Mouse (Mus musculus) adrenal gland (tissue): ENCODE data around the gene Nemf.

ENCODE experiments used
- intact Hi-C: fragments of 180-260 bp; cut with DNase I; formaldehyde crosslinking; loops from one replicate; pipeline ENCODE4 v1.15.1; 2025

Gene Nemf

DNA sequence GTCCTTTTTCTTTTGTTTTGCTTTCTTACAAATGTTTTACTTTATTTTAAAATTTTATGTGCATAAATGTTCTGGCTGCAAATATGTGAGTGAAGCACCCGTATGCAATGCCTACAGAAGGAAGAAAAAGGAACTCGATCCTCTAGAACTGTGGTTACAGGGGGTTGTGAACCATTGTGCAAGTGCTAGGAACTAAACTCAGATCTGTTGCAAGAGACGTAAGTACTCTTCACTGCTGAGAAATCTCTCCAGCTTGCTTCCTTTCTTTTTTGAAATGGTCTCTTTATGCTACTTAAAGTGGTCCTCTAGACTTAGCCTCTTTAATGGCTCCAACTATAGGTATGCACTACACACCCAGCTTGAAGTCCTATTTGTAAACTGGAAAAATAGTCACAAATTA, 25.8 kb downstream of the Nemf start:
- intact Hi-C loops, result no loop called here

DNA sequence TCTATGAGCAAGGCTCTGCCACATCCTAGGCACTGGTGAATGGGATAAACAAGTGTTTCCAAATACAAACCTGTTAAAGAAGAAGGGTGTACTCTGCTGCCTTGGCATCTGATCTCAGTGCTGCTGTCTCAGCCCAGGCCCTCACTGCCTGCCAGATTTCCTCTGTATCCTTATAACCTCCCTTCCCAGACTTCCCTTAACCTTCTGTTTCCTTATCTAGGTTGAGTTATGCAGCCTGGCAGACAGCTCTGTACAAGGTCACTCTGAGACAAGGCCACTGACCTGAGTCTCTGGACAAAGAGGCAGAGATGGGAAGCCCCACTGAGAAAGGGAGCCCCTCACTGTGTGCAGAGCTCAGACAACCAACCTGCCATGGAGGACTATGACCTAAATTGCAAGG, 38.5 kb downstream of the Nemf start:
- intact Hi-C loops, result loop anchor here (5.0 kb wide), 1 partner anchor 34 kb away; no protein-coding TSS in a partner anchor

DNA sequence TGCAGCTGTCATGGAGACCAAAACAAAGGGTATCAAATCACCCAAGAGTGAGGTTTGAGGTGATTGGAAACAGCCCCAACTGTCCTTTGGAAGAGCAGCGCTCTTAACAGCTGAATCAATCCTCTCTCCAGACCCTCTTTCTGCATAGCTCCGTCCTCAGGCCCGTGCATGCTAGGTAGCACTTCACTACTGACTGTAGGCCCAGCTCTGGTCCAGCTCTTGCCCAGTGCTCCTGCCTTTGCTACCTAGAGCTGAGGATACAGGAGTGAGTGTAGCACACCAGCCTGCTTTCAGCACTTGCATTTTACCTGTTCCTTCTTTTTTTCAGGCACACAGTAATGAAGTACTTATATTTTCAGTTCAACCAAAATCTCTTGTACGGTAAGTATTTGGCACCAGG, 47.3 kb downstream of the Nemf start:
- intact Hi-C loops, result loop anchor here (5.0 kb wide), 1 partner anchor 112 kb away; the partner anchor contains the start of genes Dnaaf2 and Gm49383

DNA sequence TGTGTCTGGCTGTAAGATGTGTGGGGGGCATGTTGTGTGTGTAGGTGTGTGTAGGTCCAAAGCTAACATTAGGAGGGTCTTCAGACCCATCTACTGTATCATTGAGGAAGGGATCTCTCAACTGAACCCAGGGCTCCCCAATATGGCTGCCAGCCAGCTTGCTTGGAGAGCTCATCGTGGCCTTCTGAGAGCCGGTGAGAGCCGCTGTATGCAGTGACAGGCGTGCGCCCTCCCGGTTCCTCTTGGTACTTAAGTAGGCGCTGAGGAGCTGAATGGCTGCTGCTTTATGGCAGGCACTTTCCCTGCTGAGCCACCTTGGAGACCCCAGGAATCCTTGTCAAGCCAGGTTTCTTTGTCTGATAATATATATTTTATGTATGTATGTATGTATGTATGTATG, 50.6 kb downstream of the Nemf start:
- intact Hi-C loops, result loop anchor here (5.0 kb wide), 1 partner anchor 109 kb away; the partner anchor contains the start of genes Dnaaf2 and Gm49383

DNA sequence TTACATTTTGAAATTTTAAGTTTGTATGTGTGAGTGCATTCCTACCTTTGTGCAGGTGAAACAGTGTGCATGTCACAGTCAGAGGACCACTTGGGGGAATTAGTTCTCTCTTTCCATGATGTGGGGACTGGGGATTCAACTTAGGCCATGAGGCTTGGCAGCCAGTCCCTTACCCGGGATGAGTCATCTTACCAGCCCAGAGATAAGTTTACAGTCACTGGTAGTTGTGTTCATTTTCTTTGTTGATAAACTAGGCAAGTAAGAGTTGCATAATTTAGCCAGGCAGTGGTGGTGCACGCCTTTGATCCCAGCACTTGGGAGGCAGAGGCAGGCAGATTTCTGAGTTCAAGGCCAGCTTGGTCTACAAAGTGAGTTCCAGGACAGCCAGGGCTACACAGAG, 52.9 kb downstream of the Nemf start:
- intact Hi-C loops, result no loop called here

DNA sequence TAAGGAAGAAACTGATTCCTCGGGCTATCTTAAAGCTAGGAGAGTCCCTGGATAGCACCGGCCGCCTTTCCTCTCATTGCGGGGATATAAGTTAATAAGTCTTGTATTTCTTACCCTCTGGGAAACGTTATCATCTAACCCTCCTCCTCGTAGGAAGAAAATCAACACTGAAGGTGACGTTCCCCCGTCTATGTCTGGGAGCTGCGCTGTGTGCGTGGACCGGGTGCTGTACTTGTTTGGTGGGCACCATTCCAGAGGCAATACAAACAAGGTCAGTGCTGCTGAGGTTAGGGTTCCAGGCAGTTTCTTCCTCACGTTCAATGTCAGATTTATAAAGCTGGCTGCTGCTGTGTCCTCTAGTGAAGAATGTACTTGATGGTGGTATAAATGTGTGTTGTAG, 54.8 kb downstream of the Nemf start:
- intact Hi-C loops, result no loop called here

DNA sequence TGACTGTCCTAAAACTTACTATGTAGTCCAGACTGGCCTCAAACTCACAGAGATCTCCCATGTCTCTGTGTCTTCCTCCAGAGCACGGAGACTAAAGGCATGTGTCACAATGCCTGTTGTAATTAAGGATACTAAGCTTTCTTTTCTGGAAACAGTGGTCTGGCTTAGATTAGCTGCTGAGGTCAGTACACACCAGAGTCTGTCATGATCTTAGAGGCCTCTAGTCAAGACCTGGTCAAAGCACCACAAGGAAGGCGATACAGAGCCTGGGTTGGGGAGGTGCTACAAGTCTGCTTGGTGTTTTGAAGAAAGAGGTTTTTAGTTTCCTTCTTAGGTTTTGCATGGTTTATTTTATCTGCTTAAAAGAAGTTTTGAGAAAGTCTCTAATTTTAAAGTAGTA, 56.6 kb downstream of the Nemf start:
- intact Hi-C loops, result no loop called here

DNA sequence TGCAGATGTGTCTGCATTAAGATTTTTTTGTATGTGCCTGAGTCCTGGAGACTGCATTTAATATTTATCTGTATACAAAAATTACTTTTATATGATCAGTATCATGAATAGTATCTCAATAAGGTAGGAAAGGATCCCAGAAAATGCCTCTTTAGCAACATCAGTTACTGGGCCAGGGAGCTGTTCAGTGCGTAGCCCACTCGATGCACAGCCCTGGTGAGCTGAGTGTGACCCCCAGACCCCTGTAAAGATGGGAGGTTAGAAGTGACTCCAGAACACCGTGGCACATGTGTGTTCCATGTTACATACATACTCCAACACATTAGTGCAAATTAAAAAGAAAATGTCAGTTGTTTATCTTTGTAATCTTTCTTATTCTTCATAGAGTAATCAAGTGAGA, 57.1 kb downstream of the Nemf start:
- intact Hi-C loops, result loop anchor here (5.0 kb wide), 1 partner anchor 113 kb away; no protein-coding TSS in a partner anchor

DNA sequence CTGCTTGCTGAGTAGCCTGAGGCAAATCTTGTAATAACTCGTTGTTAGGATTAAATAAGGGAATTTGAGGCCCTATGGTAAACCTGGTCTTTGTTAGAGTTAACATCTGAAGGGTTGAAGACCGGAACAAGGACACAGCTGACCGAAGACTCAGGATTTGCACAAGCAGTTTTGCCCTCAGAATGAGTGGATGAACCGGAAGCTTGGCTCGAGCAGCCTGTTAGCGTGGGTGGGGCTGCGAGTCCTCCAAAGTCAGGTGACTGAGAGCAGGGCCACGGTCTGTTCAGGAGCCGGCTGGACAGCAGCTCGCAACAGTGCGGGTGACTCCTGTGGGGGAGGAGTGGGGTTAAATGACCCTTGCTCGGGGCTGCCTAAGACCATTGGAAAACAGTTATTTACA, 57.7 kb downstream of the Nemf start:
- intact Hi-C loops, result loop anchor here (5.0 kb wide), 1 partner anchor 112 kb away; no protein-coding TSS in a partner anchor

DNA sequence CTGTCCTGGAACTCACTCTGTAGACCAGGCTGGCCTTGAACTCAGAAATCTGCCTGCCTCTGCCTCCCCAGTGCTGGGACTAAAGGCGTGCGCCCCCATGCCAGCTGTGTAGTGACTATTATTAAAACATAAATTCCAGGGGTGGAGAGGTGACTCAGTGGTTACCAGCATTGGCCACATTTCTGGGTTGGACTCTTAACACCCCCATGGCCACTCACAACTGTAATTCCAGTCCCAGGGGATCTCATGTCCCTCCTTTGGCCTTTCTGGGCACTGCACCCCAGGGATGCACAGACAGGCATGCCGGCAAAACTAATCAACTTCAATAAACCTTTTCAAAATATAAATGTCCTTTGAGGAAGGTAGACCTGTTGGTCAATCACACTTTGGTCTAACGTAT, 58.7 kb downstream of the Nemf start:
- intact Hi-C loops, result loop anchor here (5.0 kb wide), 1 partner anchor 111 kb away; no protein-coding TSS in a partner anchor

DNA sequence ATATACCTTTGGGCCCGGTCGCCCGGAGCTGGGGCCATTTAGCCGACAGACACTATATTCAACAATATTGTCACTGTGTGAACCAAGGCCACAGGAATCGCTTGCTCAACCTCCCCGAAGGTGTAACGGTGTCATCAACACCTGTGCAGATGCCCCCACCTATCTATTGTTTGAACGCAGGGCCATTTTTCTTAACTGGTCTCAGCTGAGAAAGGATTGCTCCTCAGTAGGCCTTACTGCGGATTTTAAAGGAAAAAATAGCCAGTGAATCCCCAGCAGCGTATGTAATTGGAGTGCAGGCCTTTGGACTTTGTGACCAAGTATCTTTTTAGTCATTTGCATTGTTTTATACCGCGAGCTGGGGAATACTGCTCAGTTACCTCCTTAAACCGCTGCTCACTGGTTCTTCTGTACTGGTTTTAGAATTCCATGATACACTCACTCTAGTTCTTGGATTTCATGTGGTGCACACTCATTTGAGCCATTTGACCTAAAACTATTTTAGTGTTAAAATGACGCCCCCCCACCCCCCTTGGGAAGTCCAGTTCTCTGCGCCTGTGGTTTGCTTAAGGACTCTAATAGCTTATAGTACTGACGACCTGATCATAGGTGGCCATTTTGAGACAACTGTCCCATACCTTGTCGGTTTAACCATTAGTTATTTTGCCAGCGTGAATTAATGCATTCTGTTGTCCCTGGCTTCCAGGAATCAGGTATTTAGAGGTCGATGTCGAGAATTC, 59.4 kb downstream of the Nemf start:
- intact Hi-C loops, result loop anchor here (5.0 kb wide), 1 partner anchor 110 kb away; no protein-coding TSS in a partner anchor

DNA sequence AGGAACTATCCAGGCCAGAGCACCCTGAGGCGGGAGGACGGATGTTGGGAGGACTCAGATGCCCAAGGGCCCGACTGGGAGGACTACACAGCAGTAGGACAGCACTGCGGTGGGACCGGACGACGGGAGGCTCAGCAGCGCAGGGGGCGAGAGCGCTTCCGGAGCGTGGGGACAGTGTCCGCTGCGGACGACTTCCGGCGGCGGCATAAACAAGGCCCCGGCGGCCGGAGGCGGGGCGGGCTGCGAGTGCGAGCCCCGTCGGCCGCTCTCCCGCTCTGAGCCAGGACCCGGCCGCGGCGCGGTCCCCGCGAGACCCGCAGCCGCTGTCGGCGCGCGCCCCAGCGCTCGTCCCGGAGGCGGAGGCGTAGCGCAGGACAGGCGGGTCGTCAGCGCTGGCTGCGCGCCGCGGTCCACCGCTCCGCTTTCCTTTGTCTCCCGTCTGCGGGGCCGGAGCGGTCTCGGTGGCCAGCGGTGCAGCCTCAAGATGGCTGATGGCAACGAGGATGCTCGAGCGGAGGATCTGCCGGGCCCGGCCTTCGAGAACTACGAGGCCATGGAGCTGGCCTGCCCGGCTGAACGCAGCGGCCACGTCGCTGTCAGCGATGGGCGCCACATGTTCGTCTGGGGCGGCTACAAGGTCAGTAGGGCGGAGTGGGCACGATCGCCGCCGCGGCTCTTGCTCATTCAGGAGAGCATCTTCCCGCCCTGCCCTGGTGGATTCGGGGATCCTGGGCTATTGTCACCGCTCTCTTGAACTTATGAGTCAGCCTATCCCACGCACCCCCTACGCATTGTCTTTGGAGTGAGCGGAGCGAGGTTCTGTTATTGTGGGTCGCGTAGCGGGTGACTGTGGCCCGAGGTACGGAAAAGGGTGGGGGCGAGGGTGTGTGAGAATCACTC, 60.2 kb downstream of the Nemf start, which contains the start of gene Klhdc2:
Gene Klhdc2, plus strand, starts transcription at position 171 of the 900 bp plus-strand sequence.
- intact Hi-C loops, result loop anchor here (5.0 kb wide), 1 partner anchor 109 kb away; no protein-coding TSS in a partner anchor

DNA sequence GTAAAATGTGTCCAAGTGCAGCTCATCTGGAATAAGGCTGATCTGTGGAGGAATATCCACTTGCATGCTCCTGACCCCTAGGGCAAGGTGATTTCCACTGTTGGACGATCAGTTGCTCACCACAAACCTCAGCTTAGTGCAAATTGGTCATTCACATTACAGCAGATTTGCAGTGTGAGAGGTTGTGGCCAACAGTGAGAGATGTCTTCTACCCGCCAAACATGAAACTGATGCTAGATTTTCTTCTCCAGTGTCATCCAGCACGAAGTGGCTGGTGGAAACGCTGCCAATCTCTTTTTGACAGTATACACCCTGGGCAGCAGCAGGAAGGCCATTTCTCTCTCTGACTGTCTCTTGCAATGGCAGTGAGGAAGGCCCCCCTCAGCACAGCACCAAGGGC, 61.3 kb downstream of the Nemf start:
- intact Hi-C loops, result loop anchor here (5.0 kb wide), 1 partner anchor 108 kb away; no protein-coding TSS in a partner anchor

DNA sequence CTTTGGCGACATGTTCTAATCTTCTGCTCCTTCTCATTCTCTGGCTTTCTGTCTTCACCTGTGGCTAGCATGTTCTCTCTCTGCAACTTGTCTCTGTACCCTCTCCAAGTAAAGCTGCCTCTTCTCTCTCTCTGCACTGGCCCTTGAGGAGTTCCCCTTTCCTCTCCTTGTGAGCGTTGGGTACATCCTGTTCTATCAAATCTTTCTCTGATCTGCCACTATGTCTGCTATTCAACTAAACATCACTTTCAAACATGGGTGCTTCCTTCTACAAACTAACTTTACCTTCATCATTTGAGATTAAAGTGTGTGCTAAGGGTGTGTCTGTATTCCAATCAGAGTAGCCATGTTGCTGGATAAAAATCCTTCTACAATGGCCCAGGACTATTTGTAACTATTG, 62.0 kb downstream of the Nemf start:
- intact Hi-C loops, result loop anchor here (5.0 kb wide), 1 partner anchor 108 kb away; no protein-coding TSS in a partner anchor

DNA sequence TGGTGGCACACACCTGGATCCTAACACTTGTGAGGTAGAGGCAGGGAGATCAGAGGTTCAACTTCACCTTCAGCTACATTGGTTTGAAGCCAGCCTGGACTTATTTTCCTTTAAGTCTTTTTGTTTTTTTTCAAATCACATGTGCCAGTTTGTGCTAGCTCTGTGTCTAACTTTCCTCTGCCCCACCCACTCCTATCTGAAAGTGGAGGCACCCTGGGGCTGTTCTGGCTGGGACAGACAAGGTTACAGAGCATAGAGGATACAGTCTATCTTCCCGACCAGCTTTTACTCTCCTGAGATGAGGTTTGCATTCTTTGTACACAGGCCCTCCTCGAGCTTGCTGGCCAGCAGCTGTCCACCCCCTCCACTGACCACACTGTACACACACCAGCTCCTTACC, 63.1 kb downstream of the Nemf start:
- intact Hi-C loops, result no loop called here

DNA sequence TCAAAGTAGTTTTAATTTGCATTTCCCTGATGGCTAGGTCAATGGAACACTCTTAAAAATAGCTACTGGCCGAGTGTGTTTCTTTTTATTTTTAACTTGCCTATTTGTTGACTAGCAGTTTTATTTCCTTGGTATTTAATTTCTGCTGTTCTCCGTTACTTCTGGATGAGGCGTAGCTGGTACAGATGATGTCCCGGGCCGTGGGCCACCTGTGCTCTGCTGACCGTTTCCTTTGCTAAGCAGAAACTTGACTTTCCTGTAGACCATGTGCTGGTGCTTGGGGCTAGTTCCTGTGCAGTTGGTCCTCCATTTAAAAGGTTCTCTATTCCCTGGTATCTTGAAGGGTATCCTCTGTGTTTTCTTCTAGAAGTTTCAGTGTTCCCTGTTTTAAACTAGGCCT, 64.6 kb downstream of the Nemf start:
- intact Hi-C loops, result no loop called here

DNA sequence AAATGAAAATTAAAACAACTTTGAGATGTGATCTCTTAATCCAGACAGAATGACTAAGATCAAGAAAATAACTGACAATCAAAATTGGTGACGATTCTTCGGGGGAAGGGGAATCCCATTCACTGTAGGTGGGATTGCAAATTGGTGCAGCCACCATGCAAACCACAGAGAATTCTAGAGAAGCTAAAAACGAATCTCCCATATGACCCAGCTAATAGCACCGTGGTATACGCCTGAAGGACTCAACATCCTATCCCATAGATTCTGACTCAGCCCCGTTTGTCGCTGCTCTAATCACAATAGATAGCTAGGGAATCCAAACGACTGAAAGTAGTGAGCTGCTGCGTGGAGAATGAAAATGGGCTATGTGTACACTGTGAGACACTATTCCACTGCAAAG, 68.3 kb downstream of the Nemf start:
- intact Hi-C loops, result no loop called here

DNA sequence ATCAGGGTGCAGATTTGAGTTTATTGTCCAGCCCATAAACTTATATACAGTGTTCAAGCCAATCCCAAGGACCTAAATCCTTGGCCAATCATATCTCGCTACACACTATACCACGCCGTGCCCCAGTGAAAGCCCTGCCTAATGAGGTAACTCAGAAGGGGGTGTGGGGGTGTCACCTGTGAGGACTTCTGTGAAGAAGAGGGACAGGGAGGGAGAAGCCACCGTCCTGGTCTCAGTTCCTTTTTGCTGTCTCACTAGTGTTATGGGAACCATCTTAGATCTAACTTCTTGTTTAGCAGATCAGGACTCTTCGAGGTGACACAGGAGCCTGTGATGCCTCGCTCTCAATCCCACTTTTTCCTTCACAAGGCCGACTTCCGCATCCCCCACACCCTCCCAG, 69.4 kb downstream of the Nemf start:
- intact Hi-C loops, result no loop called here

DNA sequence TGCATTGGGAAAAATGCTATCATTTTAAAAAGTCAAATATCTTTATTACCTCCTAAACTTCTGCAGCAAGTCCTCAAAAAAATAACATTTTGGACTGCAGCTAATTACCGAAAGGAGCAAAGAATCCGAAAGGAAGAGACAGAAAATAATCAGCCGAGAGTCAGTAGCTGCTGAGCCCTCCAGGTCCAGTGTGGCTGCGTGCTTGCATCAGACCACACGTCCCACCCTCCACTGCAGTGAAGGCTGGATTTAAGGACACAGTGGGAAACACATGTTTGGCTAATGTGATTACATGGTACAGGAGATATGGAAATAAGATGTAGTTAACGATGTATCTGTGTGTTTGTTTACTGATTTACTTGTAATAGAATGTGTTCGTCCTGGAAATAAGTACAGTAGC, 73.8 kb downstream of the Nemf start:
- intact Hi-C loops, result no loop called here

DNA sequence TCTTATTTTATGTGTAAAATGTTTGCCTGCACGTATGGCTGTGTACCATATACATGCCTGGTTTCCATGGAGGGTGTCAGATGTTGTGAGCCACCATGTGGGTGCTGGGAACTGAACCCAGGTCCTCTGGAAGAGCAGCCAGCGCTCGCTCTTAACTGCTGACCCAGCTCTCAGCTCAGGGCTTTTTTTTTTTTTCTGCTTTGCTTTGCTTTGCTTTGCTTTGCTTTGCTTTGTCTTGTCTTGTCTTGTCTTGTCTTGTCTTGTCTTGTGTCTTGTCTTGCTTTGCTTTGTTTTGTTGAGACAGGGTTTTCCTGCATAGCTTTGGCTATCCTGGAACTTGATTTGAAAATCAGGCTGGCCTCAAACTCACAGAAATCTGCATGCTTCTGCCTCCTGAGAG, 76.0 kb downstream of the Nemf start:
- intact Hi-C loops, result no loop called here

DNA sequence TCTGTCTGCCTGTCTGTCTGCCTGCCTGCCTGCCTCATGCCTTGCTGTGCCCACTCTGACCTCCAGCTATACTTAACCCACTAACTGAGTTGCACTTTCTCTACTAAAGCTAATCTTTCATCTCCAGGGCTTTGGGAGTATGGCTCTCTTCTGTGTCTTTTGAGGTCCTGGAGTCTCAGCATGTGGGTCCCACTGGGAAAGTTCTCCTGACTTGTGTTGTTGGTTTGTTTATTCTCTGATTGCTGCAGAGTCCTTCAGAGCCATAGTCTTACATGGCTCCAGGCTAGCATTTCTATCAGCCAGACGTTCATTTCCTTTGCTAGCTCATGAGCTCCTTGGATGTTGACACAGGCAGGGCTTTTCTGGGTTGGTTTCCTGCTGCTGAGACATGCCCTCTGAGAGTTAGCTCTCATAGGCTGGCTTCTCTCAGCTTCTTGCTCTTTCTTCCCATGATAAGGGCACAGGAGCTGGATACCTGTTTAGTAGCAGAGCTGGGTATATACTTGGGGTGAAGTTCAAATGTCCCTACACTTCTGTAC, 77.0 kb downstream of the Nemf start:
- intact Hi-C loops, result no loop called here

DNA sequence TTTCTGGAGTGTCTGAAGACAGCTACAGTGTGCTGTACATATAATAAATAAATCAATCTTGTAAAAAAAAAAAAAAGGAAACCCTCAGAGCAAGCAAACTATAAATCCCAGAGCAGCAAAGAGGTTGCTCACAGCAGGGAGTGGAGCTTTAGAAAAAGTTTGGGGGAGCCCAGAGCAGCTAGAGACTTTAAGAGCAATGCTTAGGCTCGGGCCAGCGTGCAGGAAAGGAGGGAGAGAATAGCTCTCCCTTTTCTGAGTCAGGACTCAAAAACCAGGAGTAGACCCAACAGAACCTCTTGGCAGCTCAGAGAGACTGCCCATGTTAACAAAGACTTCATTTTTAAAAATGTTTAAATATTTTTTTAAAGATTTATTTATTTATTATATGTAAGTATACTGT, 88.0 kb downstream of the Nemf start:
- intact Hi-C loops, result no loop called here
